Mouse (Mus musculus) midbrain, postnatal 0 days (tissue): Measurements from ENCODE around the gene Zfp39. TPM values are rescaled to one million over a fixed set of nuclear protein-coding genes. Genes with fewer than 3 reads are reported as not detected.

Source experiments
- ATAC-seq: fragments of 200-750 bp; cut with Nextera tagmentation; 2 replicates; pipeline ENCODE4 v1.8.0; 2017; ENCODE audit warnings: moderate number of reproducible peaks, mild to moderate bottlenecking, moderate TSS enrichment, moderate library complexity; ENCODE audit not compliant: low FRiP score
- DNase-seq: peaks from one replicate; pipeline ENCODE4 v3.0.0-alpha.2; 2015; ENCODE audit warnings: low spot score
- H3K27ac ChIP-seq: fragments of 300-500 bp; sonication (generic); 2 replicates; pipeline ENCODE4 v1.5.1; 2014; ENCODE audit warnings: low read depth, mild to moderate bottlenecking, low read length, mixed read lengths
- H3K27me3 ChIP-seq: fragments of 300-500 bp; sonication (generic); 2 replicates; pipeline ENCODE4 v1.6.1; 2014; ENCODE audit warnings: low read length, control low read depth, mixed read lengths; ENCODE audit not compliant: insufficient read depth
- H3K36me3 ChIP-seq: fragments of 300-500 bp; sonication (generic); 2 replicates; pipeline ENCODE4 v1.6.1; 2014; ENCODE audit warnings: low read length, control low read depth, mixed read lengths; ENCODE audit not compliant: insufficient read depth
- H3K4me1 ChIP-seq: fragments of 300-500 bp; sonication (generic); 2 replicates; pipeline ENCODE4 v1.6.1; 2014; ENCODE audit warnings: mild to moderate bottlenecking, control low read depth, antibody characterized with exemption, low read length, mixed read lengths; ENCODE audit not compliant: insufficient read depth
- H3K4me2 ChIP-seq: fragments of 300-500 bp; sonication (generic); 2 replicates; pipeline ENCODE4 v1.6.1; 2014; ENCODE audit warnings: low read depth, mild to moderate bottlenecking, low read length, mixed read lengths; ENCODE audit not compliant: poor library complexity, severe bottlenecking
- H3K4me3 ChIP-seq: fragments of 300-500 bp; sonication (generic); 2 replicates; pipeline ENCODE4 v1.5.1; 2014; ENCODE audit warnings: low read depth, mild to moderate bottlenecking, low read length, moderate library complexity
- H3K9ac ChIP-seq: fragments of 300-500 bp; sonication (generic); replicated peaks from 2 replicates; pipeline ENCODE4 v1.6.1; 2014; ENCODE audit warnings: mild to moderate bottlenecking, low read length, moderate library complexity, mixed read lengths; ENCODE audit not compliant: poor library complexity, severe bottlenecking
- H3K9me3 ChIP-seq: fragments of 300-500 bp; sonication (generic); 2 replicates; pipeline ENCODE4 v1.6.1; 2016; ENCODE audit warnings: low read length, control low read depth
- CTCF ChIP-seq: IDR thresholded peaks from 2 replicates; pipeline ENCODE4 v1.5.1; 2016; ENCODE audit warnings: antibody characterized with exemption, mild to moderate bottlenecking
- WGBS: fragments of 180-500 bp; shearing (Covaris S2); extraction: QIAGEN DNeasy Blood & Tissue Kit; methylation state at CpG from one replicate; pipeline ENCODE4 v1.1.7; 2014; 5-methylcytosine and 5-hydroxymethylcytosine counted together
- polyA plus RNA-seq: library from polyadenylated mRNA; unstranded; fragments of >200 nt; fragmentation: Nextera tagmentation; extraction: Ambion mirVana; gene quantifications from 2 replicates; pipeline ENCODE4 v1.2.1, GENCODE M21; 2015
- total RNA-seq: library from RNA; depleted of rRNA; stranded (reverse); fragments of >200 nt; gene quantifications from 2 replicates; pipeline ENCODE4 v1.2.3, GENCODE M21; 2014

The Zfp39 gene
- total and polyA plus RNA-seq, 2 experiments from 2014 or later, result 7.5 to 9.5 TPM

- peak; percentile 50 for TF ChIP-seq CTCF
Observed at GRCm38 (mm10) chr11:58916879-58917744, 13.1 kb upstream of the Zfp39 start.

GRCm38 (mm10) chr11:58914461-58915028, 10.5 kb upstream of the Zfp39 start:
- Histone ChIP-seq H3K4me1 (no peaks in the 10 kb centered on the region), H3K27ac (no peak overlapping the region), H3K9me3 (no peaks in the 10 kb centered on the region), H3K36me3 (no peaks in the 10 kb centered on the region), H3K4me3 (peak overlapping the region; percentile 20), H3K4me2 (peak overlapping the region; percentile 44), H3K9ac (0 out of 2 replicates have a peak overlapping the region, but pooled peaks have one; percentile 9), H3K27me3 (no peaks in the 10 kb centered on the region)
- peak; percentile 70 for DNase-seq
- 17% methylated on average over 17 of the region's 17 CpGs for WGBS
- ATAC-seq, result no peak
- peak; percentile 86 for TF ChIP-seq CTCF

More at GRCm38 (mm10) chr11:58916879-58917744, 13.1 kb upstream of the Zfp39 start:
- no peak overlapping the region for H3K27ac ChIP-seq
- no peaks in the 10 kb centered on the region for H3K36me3 ChIP-seq
- ATAC-seq (no peak), DNase-seq (peak; percentile 29)
- 59% methylated on average over 14 of the region's 14 CpGs for WGBS
- no peaks in the 10 kb centered on the region for H3K9me3 ChIP-seq
- H3K4me2 ChIP-seq, result no peak overlapping the region
- no peak overlapping the region for H3K4me3 ChIP-seq
- no peaks in the 10 kb centered on the region for H3K4me1 ChIP-seq
- H3K27me3 ChIP-seq, result no peaks in the 10 kb centered on the region
- no peak overlapping the region for H3K9ac ChIP-seq

- Histone ChIP-seq H3K4me1 (no peaks in the 10 kb centered on the region), H3K9me3 (no peaks in the 10 kb centered on the region), H3K4me3 (no peak overlapping the region), H3K27ac (no peak overlapping the region), H3K9ac (no peak overlapping the region), H3K27me3 (no peaks in the 10 kb centered on the region), H3K4me2 (no peak overlapping the region), H3K36me3 (no peaks in the 10 kb centered on the region)
- TF ChIP-seq CTCF, result no peak
- no peak for ATAC-seq
- 82% methylated on average over 1 of the region's 1 CpGs for WGBS
- DNase-seq, result no peak
Observed at GRCm38 (mm10) chr11:58913776-58914175, 9.8 kb upstream of the Zfp39 start.

- no peak for TF ChIP-seq CTCF
- no peak overlapping the region for H3K4me2 ChIP-seq
- no peaks in the 10 kb centered on the region for H3K27me3 ChIP-seq
- H3K9me3 ChIP-seq, result no peaks in the 10 kb centered on the region
- no peak overlapping the region for H3K27ac ChIP-seq
- H3K4me3 ChIP-seq, result no peak overlapping the region
- ATAC-seq (no peak), DNase-seq (peak; percentile 63)
- H3K9ac ChIP-seq, result no peak overlapping the region
- peaks cover 17% of the 10 kb centered on the region; the same call in 1 of the 2 replicates for H3K36me3 ChIP-seq
- 45% methylated on average over 6 of the region's 6 CpGs for WGBS
- H3K4me1 ChIP-seq, result peaks cover 3% of the 10 kb centered on the region; the same call in 1 of the 2 replicates
Observed at GRCm38 (mm10) chr11:58904838-58905237, 813 bp upstream of the Zfp39 start.

- H3K4me3 ChIP-seq, result peak overlapping the region; percentile 70
Observed at GRCm38 (mm10) chr11:58904410-58904718, 339 bp upstream of the Zfp39 start.

GRCm38 (mm10) chr11:58901080-58901479, 2.9 kb downstream of the Zfp39 start:
- no peak for DNase-seq
- H3K9me3 ChIP-seq, result no peaks in the 10 kb centered on the region
- no peak overlapping the region for H3K9ac ChIP-seq
- H3K4me3 ChIP-seq, result no peak overlapping the region
- H3K4me2 ChIP-seq, result no peak overlapping the region
- H3K4me1 ChIP-seq, result peaks cover 3% of the 10 kb centered on the region; the same call in 1 of the 2 replicates
- H3K36me3 ChIP-seq, result peaks cover 29% of the 10 kb centered on the region; the same call in 1 of the 2 replicates
- no peak overlapping the region for H3K27ac ChIP-seq
- no peaks in the 10 kb centered on the region for H3K27me3 ChIP-seq
- no peak for ATAC-seq
- TF ChIP-seq CTCF, result no peak

More at GRCm38 (mm10) chr11:58904410-58904718, 339 bp upstream of the Zfp39 start:
- no peak for TF ChIP-seq CTCF
- peak; percentile 21; the same call in 1 of the 2 replicates for ATAC-seq
- H3K27me3 ChIP-seq, result no peaks in the 10 kb centered on the region
- no peak for DNase-seq
- H3K27ac ChIP-seq, result no peak overlapping the region
- no peaks in the 10 kb centered on the region for H3K9me3 ChIP-seq
- H3K36me3 ChIP-seq, result peaks cover 19% of the 10 kb centered on the region; the same call in 1 of the 2 replicates
- no peak overlapping the region for H3K9ac ChIP-seq
- 2% methylated on average over 8 of the region's 8 CpGs for WGBS
- peaks cover 3% of the 10 kb centered on the region; the same call in 1 of the 2 replicates for H3K4me1 ChIP-seq
- peak overlapping the region; percentile 80 for H3K4me2 ChIP-seq
